Mouse (Mus musculus) liver, embryonic 14.5 days (tissue): Measurements from ENCODE around the gene Gm30083. TPM values are rescaled to one million over a fixed set of nuclear protein-coding genes. Genes with fewer than 3 reads are reported as not detected.

Experiments
- ATAC-seq: fragments of 200-750 bp; cut with Nextera tagmentation; 2 replicates; pipeline ENCODE4 v1.8.0; 2017; ENCODE audit warnings: moderate number of reproducible peaks, mild to moderate bottlenecking, moderate library complexity; ENCODE audit not compliant: insufficient read depth
- DNase-seq, 3 experiments: peaks; one replicate each; pipeline ENCODE4 v3.0.0-alpha.2; 2012 to 2013; ENCODE audit warnings: low read depth in 3 of 3, low spot score in 3 of 3
- H3K27ac ChIP-seq: fragments of 300-500 bp; sonication (generic); 2 replicates; pipeline ENCODE4 v1.5.1; 2014; ENCODE audit warnings: moderate library complexity, mild to moderate bottlenecking, control low read depth, inconsistent platforms
- H3K27me3 ChIP-seq: fragments of 300-500 bp; sonication (generic); 2 replicates; pipeline ENCODE4 v1.6.1; 2014; ENCODE audit warnings: mild to moderate bottlenecking, low read length, moderate library complexity; ENCODE audit not compliant: control insufficient read depth, insufficient read depth
- H3K36me3 ChIP-seq: fragments of 300-500 bp; sonication (generic); replicated peaks from 2 replicates; pipeline ENCODE4 v1.6.1; 2014; ENCODE audit warnings: low read depth; ENCODE audit not compliant: control insufficient read depth, insufficient read depth
- H3K4me1 ChIP-seq, 2 experiments: fragments of 200-500 bp in 1 of 2; fragments of 300-500 bp in 1 of 2; sonication (generic) in 1 of 2; replicated peaks; 2 replicates each; pipeline ENCODE4 v1.6.1; 2012 to 2014; ENCODE audit warnings: antibody characterized with exemption in 1 of 2, inconsistent platforms in 1 of 2, low read length in 1 of 2; ENCODE audit not compliant: control insufficient read depth in 2 of 2, insufficient read depth in 2 of 2
- H3K4me2 ChIP-seq: fragments of 300-500 bp; sonication (generic); 2 replicates; pipeline ENCODE4 v1.6.1; 2014; ENCODE audit warnings: low read depth, mild to moderate bottlenecking, control low read depth, moderate library complexity
- H3K4me3 ChIP-seq, 2 experiments: fragments of 200-500 bp in 1 of 2; fragments of 300-500 bp in 1 of 2; sonication (generic) in 1 of 2; 2 replicates each; pipeline ENCODE4 v1.5.1; 2012 to 2014; ENCODE audit warnings: low read depth in 2 of 2, low read length in 2 of 2, mild to moderate bottlenecking in 2 of 2, control low read depth in 1 of 2, inconsistent platforms in 1 of 2, moderate library complexity in 1 of 2; ENCODE audit not compliant: insufficient read depth in 1 of 2
- H3K9ac ChIP-seq: fragments of 300-500 bp; sonication (generic); replicated peaks from 2 replicates; pipeline ENCODE4 v1.6.1; 2014; ENCODE audit warnings: mild to moderate bottlenecking, control low read depth, moderate library complexity
- H3K9me3 ChIP-seq: fragments of 300-500 bp; sonication (generic); 2 replicates; pipeline ENCODE4 v1.6.1; 2016; ENCODE audit warnings: low read length, mixed read lengths; ENCODE audit not compliant: control insufficient read depth
- CTCF ChIP-seq: IDR thresholded peaks from 2 replicates; pipeline ENCODE4 v1.5.1; 2016; ENCODE audit warnings: antibody characterized with exemption, low read depth, control low read depth
- EP300 ChIP-seq: IDR thresholded peaks from 2 replicates; pipeline ENCODE4 v1.6.1; 2016; ENCODE audit warnings: antibody characterized with exemption, low read depth
- whole genome bisulfite sequencing: fragments of 180-500 bp; shearing (Covaris S2); extraction: QIAGEN DNeasy Blood & Tissue Kit; methylation state at CpG from one replicate; pipeline ENCODE4 v1.1.7; 2014; ENCODE audit not compliant: insufficient replicate concordance; 5-methylcytosine and 5-hydroxymethylcytosine counted together
- polyA plus RNA-seq, 2 experiments: library from polyadenylated mRNA; depleted of rRNA in 1 of 2; stranded (reverse) in 1 of 2; unstranded in 1 of 2; fragments of >200 nt; fragmentation: Nextera tagmentation in 1 of 2; extraction: Ambion mirVana in 1 of 2; gene quantifications; 2 replicates each; pipeline versions ENCODE4 v1.2.1 to v1.2.3; 2012 to 2014

The Gm30083 gene
- polyA plus RNA-seq, 2 experiments: not detected

DNA sequence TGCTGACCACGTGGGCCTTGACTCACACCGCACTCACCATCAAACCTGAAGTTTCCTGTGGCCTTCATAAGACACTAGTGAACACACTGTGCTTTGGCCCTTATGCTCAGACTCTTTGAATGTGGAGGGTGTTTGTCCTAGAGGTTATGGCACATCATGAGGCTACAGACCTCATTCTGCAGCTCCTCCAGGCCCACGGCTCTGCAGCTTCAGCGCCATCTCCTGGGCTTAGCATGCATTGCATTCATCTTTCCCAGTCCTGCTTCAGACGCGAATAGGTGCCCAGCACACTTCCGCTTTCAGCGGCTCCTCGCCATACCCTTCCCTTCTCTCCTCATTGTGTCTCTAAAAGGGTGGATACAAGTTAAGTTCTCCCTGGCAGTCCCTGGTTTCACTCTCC, 75.9 kb downstream of the Gm30083 start:
- Histone ChIP-seq H3K27ac (no peak overlapping the region), H3K4me2 (no peak overlapping the region), H3K4me1 (0 out of 4 replicates have a peak, but pooled peaks cover 0 to 3% of the 10 kb centered on the region in 2 experiments), H3K36me3 (no peaks in the 10 kb centered on the region), H3K9ac (no peak overlapping the region), H3K27me3 (no peaks in the 10 kb centered on the region), H3K4me3 (no peak overlapping the region), H3K9me3 (no peaks in the 10 kb centered on the region)
- ATAC-seq (no peak), DNase-seq (no peak)
- 19% methylated on average over 9 of the region's 9 CpGs for WGBS
- TF ChIP-seq EP300: no peak
- peak; percentile 80 for TF ChIP-seq CTCF

Other genes with a start within 250 kb of the Gm30083 start
- gene Gdf10, start 91.6 kb downstream of the Gm30083 start, polyA plus RNA-seq (2012; rRNA removed): 3.7 and 3.9 TPM in 2 replicates
- gene Gdf10, start 91.6 kb downstream of the Gm30083 start, polyA plus RNA-seq (2014; fragmentation: Nextera tagmentation; extraction: Ambion mirVana): 4.8 and 4.9 TPM in 2 replicates
- 3.6 and 4.1 TPM in 2 replicates for gene Gdf2, start 74.1 kb downstream of the Gm30083 start, polyA plus RNA-seq (2012; rRNA removed)
- 6.6 and 7.9 TPM in 2 replicates for gene Gdf2, start 74.1 kb downstream of the Gm30083 start, polyA plus RNA-seq (2014; fragmentation: Nextera tagmentation; extraction: Ambion mirVana)
- gene Rbp3, start 61.2 kb downstream of the Gm30083 start, polyA plus RNA-seq (2012; rRNA removed): 0.02 TPM in 2 replicates
- gene Rbp3, start 61.2 kb downstream of the Gm30083 start, polyA plus RNA-seq (2014; fragmentation: Nextera tagmentation; extraction: Ambion mirVana): not detected in 2 replicates
- 0.02 TPM in 1 of 2 replicates, not detected in the other for gene Zfp488, start 36.4 kb downstream of the Gm30083 start, polyA plus RNA-seq (2012; rRNA removed)
- gene Zfp488, start 36.4 kb downstream of the Gm30083 start, polyA plus RNA-seq (2014; fragmentation: Nextera tagmentation; extraction: Ambion mirVana): not detected in 2 replicates
- gene Gm5460, start 1.6 kb upstream of the Gm30083 start, polyA plus RNA-seq (2012; rRNA removed): not detected in 2 replicates
- not detected in 2 replicates for gene Gm5460, start 1.6 kb upstream of the Gm30083 start, polyA plus RNA-seq (2014; fragmentation: Nextera tagmentation; extraction: Ambion mirVana)
- not detected in 2 replicates for gene Antxrl, start 37.5 kb upstream of the Gm30083 start, polyA plus RNA-seq (2012; rRNA removed)
- gene Antxrl, start 37.5 kb upstream of the Gm30083 start, polyA plus RNA-seq (2014; fragmentation: Nextera tagmentation; extraction: Ambion mirVana): not detected in 2 replicates
- gene Anxa8, start 70.8 kb upstream of the Gm30083 start, polyA plus RNA-seq (2012; rRNA removed): 0.03 and 0.06 TPM in 2 replicates
- gene Anxa8, start 70.8 kb upstream of the Gm30083 start, polyA plus RNA-seq (2014; fragmentation: Nextera tagmentation; extraction: Ambion mirVana): 0.33 TPM in 1 of 2 replicates, not detected in the other
- gene A630023A22Rik, start 87.6 kb upstream of the Gm30083 start, polyA plus RNA-seq (2012; rRNA removed): not detected in 2 replicates
- gene A630023A22Rik, start 87.6 kb upstream of the Gm30083 start, polyA plus RNA-seq (2014; fragmentation: Nextera tagmentation; extraction: Ambion mirVana): not detected in 2 replicates
- gene Npy4r, start 137.3 kb upstream of the Gm30083 start, polyA plus RNA-seq (2012; rRNA removed): 0.01 TPM in 2 replicates
- gene Npy4r, start 137.3 kb upstream of the Gm30083 start, polyA plus RNA-seq (2014; fragmentation: Nextera tagmentation; extraction: Ambion mirVana): 0.08 TPM in 1 of 2 replicates, not detected in the other
- gene Gprin2, start 186.5 kb upstream of the Gm30083 start, polyA plus RNA-seq (2012; rRNA removed): 0.04 and 0.11 TPM in 2 replicates
- gene Gprin2, start 186.5 kb upstream of the Gm30083 start, polyA plus RNA-seq (2014; fragmentation: Nextera tagmentation; extraction: Ambion mirVana): 0.03 and 0.09 TPM in 2 replicates
- gene Syt15, start 204.4 kb upstream of the Gm30083 start, polyA plus RNA-seq (2012; rRNA removed): 0.64 and 0.74 TPM in 2 replicates
- gene Syt15, start 204.4 kb upstream of the Gm30083 start, polyA plus RNA-seq (2014; fragmentation: Nextera tagmentation; extraction: Ambion mirVana): 0.13 and 0.30 TPM in 2 replicates